Mouse (Mus musculus) Patski (cell line): ENCODE results near the gene Prkg1. TPM values are rescaled to one million over a fixed set of nuclear protein-coding genes. Genes with fewer than 3 reads are reported as not detected.

Source experiments
- ATAC-seq: fragments of 100-300 bp; one replicate; pipeline ENCODE4 v1.8.0; 2021
- CTCF ChIA-PET: fragments of 350-600 bp; sonication (Branson Sonifier 250); formaldehyde crosslinking; loops from one replicate; lab custom pipeline; 2022; ENCODE audit warnings: inconsistent platforms; lab: Charles Lee
- POLR2A ChIA-PET: fragments of 350-600 bp; sonication (Branson Sonifier 250); formaldehyde crosslinking; loops from one replicate; lab custom pipeline; 2022; ENCODE audit warnings: antibody characterized with exemption, inconsistent platforms; lab: Charles Lee
- DNase-seq: peaks from one replicate; pipeline ENCODE4 v3.0.0-alpha.2; 2011; ENCODE audit warnings: low read depth, low spot score
- H3K27me3 ChIP-seq: fragments of 371-371 bp; one replicate; pipeline ENCODE4 v1.5.1; 2021
- CTCF ChIP-seq: fragments of 100-300 bp; IDR thresholded peaks from one replicate; pipeline ENCODE4 v1.5.1; 2021
- in situ Hi-C: fragments of 300-500 bp; cut with MboI; formaldehyde crosslinking; loops from 3 replicates; pipeline ENCODE4 v1.11.1; 2018; ENCODE audit warnings: low pct_unique_long_range_greater_than_20kb, mixed read lengths
- polyA plus RNA-seq: library from polyadenylated mRNA; unstranded; gene quantifications from one replicate; pipeline ENCODE4 v1.2.3, GENCODE M21; 2021

Gene Prkg1
- polyA plus RNA-seq, 1 experiment from 2014 or later: not detected

- in situ Hi-C loops: no loop called here
- CTCF ChIA-PET: no interaction called here
- ATAC-seq: no peak
Observed at GRCm38 (mm10) chr19:31011528-31012133, 753.2 kb downstream of the Prkg1 start.

DNA sequence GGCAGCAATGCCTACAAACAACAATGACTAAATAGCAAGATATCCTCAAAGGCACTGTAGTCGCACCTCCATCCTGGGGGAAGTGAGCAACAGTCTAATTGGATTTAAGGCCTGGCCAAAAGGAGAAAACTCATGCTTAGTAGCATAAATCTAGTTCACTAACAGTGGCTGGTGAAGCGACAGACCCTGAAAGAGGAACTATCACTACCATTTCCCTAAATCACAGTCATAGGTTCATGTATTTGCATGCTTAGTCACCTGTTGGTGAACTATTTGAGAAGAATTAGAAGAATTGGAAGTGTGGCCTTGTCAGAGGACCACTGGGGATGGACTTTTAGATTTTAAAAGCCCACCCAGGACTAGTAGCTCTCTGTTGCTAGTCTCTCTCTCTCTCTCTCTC, 766.3 kb downstream of the Prkg1 start:
- TF ChIP-seq CTCF: no peak
- CTCF ChIA-PET: no interaction called here
- in situ Hi-C loops: no loop called here
- POLR2A ChIA-PET: no interaction called here
- H3K27me3 ChIP-seq: peaks cover 25% of the 10 kb centered on the region
- ATAC-seq (no peak), DNase-seq (no peak)

More at GRCm38 (mm10) chr19:31011528-31012133, 753.2 kb downstream of the Prkg1 start:
- no peak for TF ChIP-seq CTCF
- peaks cover 40% of the 10 kb centered on the region for H3K27me3 ChIP-seq
- DNase-seq: no peak
- POLR2A ChIA-PET: no interaction called here

GRCm38 (mm10) chr19:30990390-30990789, 774.4 kb downstream of the Prkg1 start:
- TF ChIP-seq CTCF: no peak
- in situ Hi-C loops: no loop called here
- DNase-seq (no peak), ATAC-seq (no peak)
- ChIA-PET POLR2A (no interaction called here), CTCF (no interaction called here)
- H3K27me3 ChIP-seq: peaks cover 28% of the 10 kb centered on the region

- ChIA-PET POLR2A (interaction anchor here (0.6 kb wide), 2 partner anchors 89 to 205 kb away, joined by 3 read pairs; no protein-coding TSS in a partner anchor), CTCF (no interaction called here)
- ATAC-seq: no peak
- DNase-seq: no peak
- peaks cover 18% of the 10 kb centered on the region for H3K27me3 ChIP-seq
- in situ Hi-C loops: no loop called here
- TF ChIP-seq CTCF: no peak
Observed at GRCm38 (mm10) chr19:30982436-30982835, 782.4 kb downstream of the Prkg1 start.

DNA sequence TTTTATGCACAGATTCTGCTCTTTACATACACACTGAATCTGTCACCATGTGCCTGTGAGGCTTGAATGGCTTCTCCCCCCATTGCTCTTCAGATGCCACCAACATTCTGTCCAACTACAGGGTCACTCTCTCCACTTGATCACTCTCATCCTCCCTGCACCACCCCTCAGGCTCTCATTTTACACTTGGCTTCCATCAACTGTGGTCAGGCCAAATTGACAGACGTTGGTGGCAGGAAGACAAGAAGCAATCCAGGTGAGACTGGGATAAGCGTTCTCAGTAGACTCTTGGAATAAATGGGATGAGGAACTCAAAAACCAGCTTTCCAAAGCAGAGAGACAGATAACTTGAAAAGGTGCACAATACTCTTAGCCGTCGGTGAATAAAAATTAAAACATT, 786.7 kb downstream of the Prkg1 start:
- ATAC-seq (no peak), DNase-seq (no peak)
- CTCF ChIA-PET: no interaction called here
- POLR2A ChIA-PET: no interaction called here
- peaks cover 14% of the 10 kb centered on the region for H3K27me3 ChIP-seq
- in situ Hi-C loops: no loop called here
- no peak for TF ChIP-seq CTCF

- ChIA-PET CTCF (no interaction called here), POLR2A (no interaction called here)
- no peak for ATAC-seq
- no peak for DNase-seq
- in situ Hi-C loops: no loop called here
- peaks cover 26% of the 10 kb centered on the region for H3K27me3 ChIP-seq
- TF ChIP-seq CTCF: no peak
Observed at GRCm38 (mm10) chr19:30950610-30951009, 814.2 kb downstream of the Prkg1 start.

DNA sequence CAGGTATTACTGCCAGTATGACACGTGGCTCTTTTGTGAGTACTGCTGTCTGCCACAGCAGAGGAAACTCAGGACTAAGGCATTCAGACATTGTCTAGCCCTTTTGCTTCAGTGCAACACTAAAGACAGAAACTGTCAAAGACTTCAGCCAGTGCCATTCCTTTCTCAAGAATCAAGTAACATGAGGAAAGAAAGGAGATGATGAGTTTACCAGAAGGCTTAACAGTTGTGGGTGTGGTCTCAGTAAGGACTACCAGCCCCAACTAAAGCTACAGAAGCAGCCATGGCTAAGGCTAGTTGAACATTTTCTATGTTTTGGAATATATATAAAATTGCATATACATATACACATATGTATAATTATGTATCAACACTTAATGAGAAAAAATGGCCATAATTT, 816.6 kb downstream of the Prkg1 start:
- ChIA-PET CTCF (no interaction called here), POLR2A (no interaction called here)
- ATAC-seq (no peak), DNase-seq (no peak)
- in situ Hi-C loops: no loop called here
- H3K27me3 ChIP-seq: peaks cover 27% of the 10 kb centered on the region
- TF ChIP-seq CTCF: no peak

DNA sequence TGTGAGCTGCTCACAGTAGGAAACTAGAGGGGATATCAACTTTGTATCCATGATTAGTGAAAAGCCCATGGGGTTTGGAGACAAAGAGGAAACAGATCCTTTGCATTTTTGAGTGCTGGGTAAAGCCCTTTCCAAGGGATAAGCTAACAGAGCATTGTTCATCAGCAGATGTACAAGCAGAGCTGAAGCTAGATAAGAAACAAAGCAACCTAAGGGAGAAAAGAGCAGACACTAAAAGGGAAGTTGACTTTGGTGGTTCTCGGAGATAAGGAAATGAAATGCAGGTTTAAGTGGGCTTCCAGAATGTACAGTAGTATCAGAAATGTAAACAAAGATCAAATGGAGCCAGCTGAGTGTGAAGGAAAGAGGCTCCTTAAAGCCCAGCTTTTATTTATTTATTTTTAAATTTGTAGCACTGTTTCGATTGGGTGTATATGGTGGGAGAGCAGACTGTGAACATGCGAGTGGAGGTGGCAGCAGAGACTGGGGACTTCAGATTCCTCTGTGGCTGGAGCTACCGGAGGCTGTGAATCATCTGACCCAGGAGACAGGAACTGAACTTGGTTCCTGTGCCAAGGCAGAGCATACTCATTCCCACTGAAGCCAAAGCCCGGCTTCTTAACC, 822.4 kb downstream of the Prkg1 start:
- peaks cover 36% of the 10 kb centered on the region for H3K27me3 ChIP-seq
- CTCF ChIA-PET: interaction anchor here (1.1 to 1.2 kb wide), 2 partner anchors 13 to 17 kb away, joined by 3 read pairs; no protein-coding TSS in a partner anchor

DNA sequence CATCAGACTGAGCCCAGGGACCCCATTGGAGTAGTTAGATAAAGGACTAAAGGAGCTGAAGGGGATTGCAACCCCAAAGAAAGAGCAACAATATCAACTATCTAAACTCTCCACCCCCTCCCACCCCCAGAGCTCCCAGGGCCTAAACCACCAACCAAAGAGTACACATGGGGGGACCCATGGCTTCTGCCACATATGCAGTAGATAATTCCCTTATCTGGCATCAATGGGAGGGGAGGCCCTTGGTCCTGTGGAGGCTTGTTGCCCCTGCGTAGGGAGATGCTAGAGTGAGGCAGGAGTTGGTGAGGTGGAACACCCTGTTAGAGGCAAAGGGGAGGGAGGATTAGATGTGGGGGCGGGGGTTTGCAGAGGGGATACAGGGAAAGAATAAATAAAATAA, 826.8 kb downstream of the Prkg1 start:
- no peak for DNase-seq
- in situ Hi-C loops: no loop called here
- TF ChIP-seq CTCF: no peak
- POLR2A ChIA-PET: no interaction called here
- ATAC-seq: no peak
- peaks cover 34% of the 10 kb centered on the region for H3K27me3 ChIP-seq
- CTCF ChIA-PET: no interaction called here

More for the DNA sequence above, 822.4 kb downstream of the Prkg1 start:
- POLR2A ChIA-PET: no interaction called here
- no peak for TF ChIP-seq CTCF
- ATAC-seq (no peak), DNase-seq (no peak)
- in situ Hi-C loops: no loop called here

DNA sequence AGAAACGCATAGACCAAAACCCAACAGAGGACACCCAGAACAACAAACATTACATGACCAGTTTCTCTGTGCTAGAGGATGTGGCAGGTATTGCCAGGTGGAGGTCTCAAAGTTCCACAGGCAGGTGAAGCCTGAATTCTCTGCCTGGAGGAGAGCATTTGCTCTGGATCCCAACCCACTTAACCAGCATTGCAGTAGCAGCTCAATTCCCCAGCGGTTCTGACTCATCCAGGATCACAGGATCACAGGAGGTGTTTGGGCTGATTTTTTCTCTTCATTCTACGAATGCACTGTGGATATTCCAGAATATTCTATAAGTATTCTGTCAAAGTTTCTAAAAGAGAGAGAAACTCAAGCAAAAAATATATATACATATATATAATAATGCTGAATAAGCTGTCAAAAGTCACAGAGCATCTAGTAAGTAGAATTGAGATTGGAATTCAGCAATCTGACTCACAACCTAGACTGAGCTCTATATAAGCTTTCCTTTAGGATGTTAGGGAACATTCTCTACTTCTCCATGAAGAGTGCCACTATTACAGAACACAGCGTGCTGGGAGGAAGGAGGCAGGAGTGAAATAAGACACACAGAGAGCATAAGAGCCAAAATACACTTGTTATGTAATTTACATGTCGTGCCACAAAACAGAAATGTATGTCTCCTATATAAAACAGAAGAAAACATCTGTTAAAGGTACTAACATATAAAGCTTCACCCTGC, 833.2 kb downstream of the Prkg1 start:
- TF ChIP-seq CTCF: no peak

DNA sequence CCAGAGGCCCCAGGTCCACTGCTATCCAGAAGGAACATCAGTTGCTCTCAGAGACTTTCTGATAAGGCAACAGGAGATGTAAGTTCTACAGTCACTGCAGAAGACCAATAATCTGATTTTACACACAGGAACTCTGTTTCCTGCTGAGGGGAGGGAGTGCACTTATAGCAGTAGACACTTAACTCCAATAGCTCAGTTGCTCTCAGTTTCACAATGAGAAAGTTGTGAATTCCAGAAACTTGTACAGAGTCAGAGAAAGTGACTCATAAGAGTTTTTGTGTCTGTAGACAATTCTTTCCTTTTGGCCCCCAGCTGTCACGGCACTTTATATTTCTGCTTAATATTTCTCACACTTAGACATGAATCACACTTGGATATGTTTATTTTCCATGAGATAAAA, 840.8 kb downstream of the Prkg1 start:
- H3K27me3 ChIP-seq: peaks cover 6% of the 10 kb centered on the region
- peak; percentile 25 for DNase-seq
- in situ Hi-C loops: no loop called here
- CTCF ChIA-PET: no interaction called here
- POLR2A ChIA-PET: no interaction called here
- ATAC-seq: no peak
- TF ChIP-seq CTCF: no peak

More for the DNA sequence above, 833.2 kb downstream of the Prkg1 start:
- ChIA-PET POLR2A (no interaction called here), CTCF (no interaction called here)
- H3K27me3 ChIP-seq: peaks cover 14% of the 10 kb centered on the region
- DNase-seq: no peak
- in situ Hi-C loops: no loop called here
- no peak for ATAC-seq
